Mouse (Mus musculus): ENCODE measurements at regions not wholly inside any gene's neighbourhood (a gene's known extent, or its start where the extent isn't known, plus 50 kb on each side); places are given as distances from the start of the nearest gene placed in this dataset.

DNA sequence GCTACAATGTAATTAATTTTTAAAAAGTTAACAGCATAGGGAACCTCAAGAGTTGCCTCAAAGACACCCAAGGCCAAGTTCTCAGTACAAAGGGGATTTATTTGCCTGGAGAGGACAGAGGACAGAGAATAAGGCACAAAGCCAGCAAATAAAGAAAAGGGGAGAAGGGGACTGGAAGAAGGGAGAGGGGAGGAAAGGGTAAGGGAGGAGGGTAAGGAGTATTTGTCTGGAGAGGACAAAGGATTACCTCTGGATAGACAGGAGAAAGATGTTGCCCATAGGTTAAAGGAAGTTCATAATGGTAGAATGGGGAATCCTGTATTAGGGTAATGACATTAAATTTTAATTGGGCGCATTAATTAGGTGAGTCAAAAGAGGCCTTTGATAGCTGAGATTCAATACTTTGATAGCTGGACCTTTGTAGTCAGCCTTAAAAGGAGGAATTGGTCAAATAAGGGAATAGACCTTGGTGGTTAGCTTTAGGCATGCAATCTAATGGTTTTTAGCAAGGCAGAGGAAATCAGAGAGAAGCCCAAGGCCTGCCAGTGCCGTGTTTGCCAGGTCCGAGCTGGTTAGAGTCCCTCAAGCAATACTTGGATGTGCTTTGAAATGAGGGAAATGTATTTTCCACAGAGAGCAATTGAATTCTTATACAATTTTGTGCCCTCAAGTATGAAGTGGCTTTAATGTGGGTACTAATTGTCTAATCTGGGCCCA is 164.8 kb upstream of the Gnpda2 start:
- 0 out of 2 replicates have a peak, but pooled peaks cover 3% of the 10 kb centered on the region for H3K4me1 ChIP-seq (replicated peaks)
- H3K4me2 ChIP-seq, result no peak overlapping the region
- H3K36me3 ChIP-seq, result no peaks in the 10 kb centered on the region
- H3K9ac ChIP-seq, result no peak overlapping the region
- H3K4me3 ChIP-seq, result no peak overlapping the region
- ATAC-seq (ENCODE audit: low FRiP score), result no peak
- WGBS, result 78% methylated on average over 3 of the region's 3 CpGs
- no peak overlapping the region for H3K27ac ChIP-seq
- H3K27me3 ChIP-seq, result no peaks in the 10 kb centered on the region
- H3K9me3 ChIP-seq, result no peaks in the 10 kb centered on the region

DNA sequence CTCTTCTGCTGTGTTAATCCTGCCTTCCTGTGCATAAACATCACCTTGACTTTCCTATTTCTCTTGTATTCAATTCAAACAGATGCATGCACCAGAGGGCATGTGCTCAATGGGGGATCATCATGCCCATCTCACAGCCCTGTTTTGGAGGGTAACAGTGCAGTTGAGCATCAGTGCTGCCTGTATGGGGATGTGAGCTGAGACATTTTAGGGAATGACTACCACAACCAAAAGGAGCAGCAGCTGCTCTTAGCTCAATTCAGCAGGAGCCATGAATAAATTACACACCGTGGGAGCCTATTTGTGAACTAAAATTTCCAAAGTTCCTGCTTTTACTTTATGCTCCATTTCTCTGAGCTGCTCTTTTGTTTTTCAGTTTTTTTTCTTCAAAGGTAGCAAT is 164.2 kb upstream of the Gnpda2 start:
- no peak for ATAC-seq (ENCODE audit: low FRiP score)
- no peaks in the 10 kb centered on the region for H3K9me3 ChIP-seq
- H3K4me3 ChIP-seq, result no peak overlapping the region
- H3K27me3 ChIP-seq, result no peaks in the 10 kb centered on the region
- H3K36me3 ChIP-seq, result no peaks in the 10 kb centered on the region
- no peak overlapping the region for H3K9ac ChIP-seq
- no peak overlapping the region for H3K27ac ChIP-seq
- H3K4me2 ChIP-seq, result no peak overlapping the region
- WGBS, result 65% methylated on average over 1 of the region's 1 CpGs
- 0 out of 2 replicates have a peak, but pooled peaks cover 3% of the 10 kb centered on the region for H3K4me1 ChIP-seq (replicated peaks)

DNA sequence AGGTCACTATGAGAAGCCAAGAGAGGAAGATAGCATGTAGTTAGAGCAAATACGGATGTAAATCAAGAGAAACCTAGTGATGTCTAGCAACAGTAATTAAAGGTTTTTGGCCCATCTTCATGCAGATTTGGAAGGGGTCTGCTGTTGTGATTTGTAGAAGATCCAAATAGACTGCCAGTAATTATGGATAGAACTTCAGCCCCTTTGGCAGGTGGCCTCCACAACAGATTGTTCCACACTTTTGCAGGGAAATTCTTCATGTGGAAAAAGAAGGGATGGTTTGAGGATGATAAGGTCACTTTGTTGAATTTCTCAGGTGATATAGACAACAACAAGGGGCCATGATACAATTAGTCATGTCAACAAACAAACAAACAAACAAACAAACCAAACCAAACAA is 148.4 kb upstream of the Gnpda2 start:
- H3K9ac ChIP-seq, result no peak overlapping the region
- no peak overlapping the region for H3K4me2 ChIP-seq
- H3K9me3 ChIP-seq, result no peaks in the 10 kb centered on the region
- H3K27ac ChIP-seq, result no peak overlapping the region
- H3K4me1 ChIP-seq (replicated peaks), result no peaks in the 10 kb centered on the region
- no peak overlapping the region for H3K4me3 ChIP-seq
- no peaks in the 10 kb centered on the region for H3K27me3 ChIP-seq
- 92% methylated on average over 1 of the region's 1 CpGs for WGBS
- no peaks in the 10 kb centered on the region for H3K36me3 ChIP-seq
- no peak for ATAC-seq (ENCODE audit: low FRiP score)

DNA sequence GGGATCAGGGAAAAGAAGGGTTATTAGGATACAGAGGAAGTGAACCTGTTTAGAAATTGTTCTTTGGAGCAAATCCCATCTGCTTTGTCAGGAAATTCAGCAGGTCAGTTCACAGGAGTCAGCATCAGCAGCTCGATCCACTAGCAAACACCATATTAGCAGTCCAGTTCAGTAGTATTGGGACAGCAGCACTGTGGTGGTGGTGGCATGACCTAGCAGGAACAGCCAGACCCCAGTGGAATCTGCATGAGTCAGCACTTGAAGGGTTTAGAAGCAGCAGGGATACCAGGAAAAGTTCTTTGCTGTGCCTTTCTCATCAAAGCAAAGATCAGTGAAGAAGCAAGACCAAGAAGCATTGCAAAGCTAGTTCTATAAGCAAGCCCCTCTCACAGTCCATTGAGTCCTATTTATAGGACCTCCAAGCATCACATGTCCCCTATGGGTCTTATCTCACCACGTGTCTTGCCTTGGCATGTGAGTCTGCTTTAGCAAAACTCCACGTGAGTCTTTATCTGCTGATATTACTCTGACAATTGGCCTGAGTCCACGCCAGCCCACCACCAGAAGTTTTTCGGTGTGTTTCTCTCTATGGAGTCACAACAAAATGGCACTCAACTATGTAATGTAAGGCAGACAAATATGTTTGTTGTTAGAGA is 129.3 kb upstream of the Gnpda2 start:
- H3K27me3 ChIP-seq, result no peaks in the 10 kb centered on the region
- WGBS, result 91% methylated on average over 5 of the region's 5 CpGs
- H3K9me3 ChIP-seq, result no peaks in the 10 kb centered on the region
- no peak overlapping the region for H3K4me2 ChIP-seq
- ATAC-seq (ENCODE audit: low FRiP score), result no peak
- no peaks in the 10 kb centered on the region for H3K4me1 ChIP-seq (replicated peaks)
- H3K9ac ChIP-seq, result no peak overlapping the region
- H3K27ac ChIP-seq, result no peak overlapping the region
- no peak overlapping the region for H3K4me3 ChIP-seq
- no peaks in the 10 kb centered on the region for H3K36me3 ChIP-seq

DNA sequence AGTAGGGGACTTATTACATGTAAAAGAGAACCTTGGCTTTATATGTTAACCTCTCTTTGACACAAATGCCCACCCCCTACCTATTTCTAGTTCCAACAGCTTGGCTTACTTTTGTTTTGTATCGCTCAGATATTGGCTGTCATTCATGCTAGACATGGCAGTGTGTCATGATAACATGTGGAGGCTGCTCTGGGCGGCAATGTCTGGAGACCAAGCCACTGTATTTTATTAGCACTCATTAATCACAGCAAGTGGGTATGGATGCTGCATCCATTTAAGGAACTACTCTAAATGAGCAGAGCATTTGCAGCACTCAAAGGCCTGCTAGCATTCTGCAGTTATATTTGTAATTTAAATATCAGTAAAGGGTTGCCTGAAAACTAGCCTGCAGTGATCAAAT is 123.9 kb upstream of the Gnpda2 start:
- Histone ChIP-seq H3K9ac (no peak overlapping the region), H3K9me3 (no peaks in the 10 kb centered on the region), H3K4me3 (no peak overlapping the region), H3K4me1 (replicated peaks) (0 out of 2 replicates have a peak, but pooled peaks cover 3% of the 10 kb centered on the region), H3K4me2 (no peak overlapping the region), H3K27ac (0 out of 2 replicates have a peak overlapping the region, but pooled peaks have one; percentile 48), H3K36me3 (no peaks in the 10 kb centered on the region), H3K27me3 (no peaks in the 10 kb centered on the region)
- 49% methylated on average over 2 of the region's 2 CpGs for WGBS
- peak; percentile 78 for ATAC-seq (ENCODE audit: low FRiP score)

DNA sequence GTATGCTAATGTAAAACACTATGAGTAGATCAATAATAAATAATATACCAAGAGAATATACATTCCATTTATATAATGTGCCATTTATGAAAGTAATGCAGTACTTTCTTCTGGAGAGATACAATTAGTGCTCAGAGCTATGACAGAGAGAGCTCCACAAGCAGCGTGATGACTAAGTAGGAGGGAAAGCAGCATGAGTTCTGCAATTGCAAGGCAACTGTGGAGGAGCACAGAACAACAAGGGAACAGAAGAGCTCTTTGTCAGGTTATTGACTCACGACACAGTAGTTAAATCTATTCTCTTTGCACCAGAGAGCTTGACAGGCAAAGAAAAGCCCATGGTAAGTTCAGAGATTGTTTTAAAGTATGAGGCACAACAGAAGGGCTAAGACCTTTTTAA is 115.0 kb upstream of the Gnpda2 start:
- Histone ChIP-seq H3K27me3 (no peaks in the 10 kb centered on the region), H3K27ac (no peak overlapping the region), H3K9me3 (no peaks in the 10 kb centered on the region), H3K36me3 (no peaks in the 10 kb centered on the region), H3K4me1 (replicated peaks) (no peaks in the 10 kb centered on the region), H3K4me3 (no peak overlapping the region), H3K4me2 (no peak overlapping the region), H3K9ac (no peak overlapping the region)
- no peak for ATAC-seq (ENCODE audit: low FRiP score)
- 10% methylated on average over 2 of the region's 2 CpGs for WGBS

DNA sequence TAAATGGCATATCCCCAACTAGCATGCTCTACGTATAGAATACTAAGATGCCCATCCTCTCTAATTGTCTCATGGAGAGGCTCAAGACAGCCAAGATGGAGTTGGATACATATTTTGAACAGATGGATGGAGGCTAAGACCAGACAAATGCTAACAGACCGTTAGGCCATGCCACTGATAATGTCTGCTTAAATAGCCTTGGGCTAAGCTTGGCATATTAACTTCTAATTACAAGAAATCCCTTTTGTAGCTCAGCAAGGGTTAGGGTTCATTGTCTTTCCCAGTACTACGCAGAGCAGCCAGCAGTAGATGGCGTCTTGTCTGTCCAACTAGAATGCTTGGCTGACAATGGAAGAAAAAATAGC is 113.0 kb upstream of the Gnpda2 start:
- ATAC-seq (ENCODE audit: low FRiP score), result peak; percentile 60; the same call in 1 of the 2 replicates
- H3K4me1 ChIP-seq (replicated peaks), result no peaks in the 10 kb centered on the region
- WGBS, result 54% methylated on average over 4 of the region's 4 CpGs

DNA sequence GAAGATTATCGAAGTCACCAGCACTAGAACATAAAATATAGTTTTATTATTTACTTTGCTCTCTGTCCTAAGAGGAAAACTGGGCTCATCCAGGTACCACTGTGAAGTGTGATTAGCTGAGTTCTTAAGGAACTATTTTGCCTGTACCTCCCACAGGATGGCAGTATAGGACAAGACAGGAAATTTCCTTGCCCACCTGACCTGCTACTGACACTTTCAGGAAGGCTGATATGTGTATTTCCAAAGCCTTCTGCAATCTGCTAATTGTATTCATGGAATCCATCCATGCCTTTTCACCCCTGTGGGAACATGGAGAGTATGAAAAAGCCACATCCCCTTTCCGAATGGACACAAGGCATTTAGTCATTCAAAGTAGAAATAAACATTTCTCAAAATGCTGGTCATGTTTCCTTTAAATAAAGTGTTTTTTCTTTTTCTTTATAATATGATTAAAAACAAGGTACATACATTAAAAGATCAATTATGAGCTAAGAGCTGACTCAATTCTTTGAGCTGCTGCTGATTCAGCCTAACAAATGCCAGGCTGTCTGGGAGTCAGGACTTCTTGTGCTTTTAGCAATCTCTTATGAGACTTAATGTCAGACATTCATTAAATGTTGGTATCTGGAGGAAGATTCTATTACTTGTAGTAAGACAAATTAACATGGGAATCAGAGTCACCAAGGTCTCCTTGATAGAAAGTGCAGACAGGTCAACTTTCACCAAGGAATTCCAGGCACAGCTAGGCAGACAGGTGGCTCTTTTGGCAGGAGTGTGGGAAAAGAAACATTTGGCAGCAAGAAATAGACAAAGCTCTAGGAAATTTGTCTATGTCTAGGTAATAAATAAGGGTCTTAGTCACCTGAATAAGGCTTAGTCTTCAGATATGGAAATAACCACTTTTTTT is 112.4 kb upstream of the Gnpda2 start:
- WGBS, result 52% methylated on average over 2 of the region's 2 CpGs
- Histone ChIP-seq H3K4me3 (no peak overlapping the region), H3K27me3 (no peaks in the 10 kb centered on the region), H3K27ac (no peak overlapping the region), H3K36me3 (no peaks in the 10 kb centered on the region), H3K4me2 (no peak overlapping the region), H3K9me3 (no peaks in the 10 kb centered on the region), H3K4me1 (replicated peaks) (no peaks in the 10 kb centered on the region), H3K9ac (no peak overlapping the region)
- ATAC-seq (ENCODE audit: low FRiP score), result peak; percentile 76

More for the DNA sequence above, 113.0 kb upstream of the Gnpda2 start:
- no peak overlapping the region for H3K9ac ChIP-seq
- H3K4me2 ChIP-seq, result no peak overlapping the region
- no peak overlapping the region for H3K27ac ChIP-seq
- H3K27me3 ChIP-seq, result no peaks in the 10 kb centered on the region
- H3K36me3 ChIP-seq, result no peaks in the 10 kb centered on the region
- H3K9me3 ChIP-seq, result no peaks in the 10 kb centered on the region
- no peak overlapping the region for H3K4me3 ChIP-seq

DNA sequence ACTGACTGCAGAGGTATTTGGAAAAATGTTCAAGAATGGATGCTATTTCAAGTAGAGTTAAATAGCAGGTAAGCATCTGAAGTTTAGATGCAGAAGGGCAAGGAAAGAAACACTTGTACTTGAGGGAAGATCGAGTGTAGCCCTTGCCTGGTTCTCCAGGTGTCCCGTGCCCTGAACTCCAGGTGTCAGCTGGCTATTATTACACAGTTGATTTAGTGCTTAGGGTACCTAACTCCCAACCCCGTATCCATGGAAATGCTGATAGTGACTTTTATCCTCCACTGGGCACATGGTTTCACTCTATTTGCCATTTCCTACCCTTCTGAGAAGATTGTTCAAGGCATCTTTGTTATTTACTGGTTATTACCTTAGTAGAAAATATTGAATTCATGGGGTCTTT is 86.6 kb upstream of the Gnpda2 start:
- Histone ChIP-seq H3K9me3 (no peaks in the 10 kb centered on the region), H3K9ac (no peak overlapping the region), H3K27ac (no peak overlapping the region), H3K4me3 (no peak overlapping the region), H3K4me2 (no peak overlapping the region), H3K4me1 (replicated peaks) (no peaks in the 10 kb centered on the region), H3K27me3 (no peaks in the 10 kb centered on the region), H3K36me3 (no peaks in the 10 kb centered on the region)
- 83% methylated on average over 3 of the region's 3 CpGs for WGBS
- no peak for ATAC-seq (ENCODE audit: low FRiP score)

DNA sequence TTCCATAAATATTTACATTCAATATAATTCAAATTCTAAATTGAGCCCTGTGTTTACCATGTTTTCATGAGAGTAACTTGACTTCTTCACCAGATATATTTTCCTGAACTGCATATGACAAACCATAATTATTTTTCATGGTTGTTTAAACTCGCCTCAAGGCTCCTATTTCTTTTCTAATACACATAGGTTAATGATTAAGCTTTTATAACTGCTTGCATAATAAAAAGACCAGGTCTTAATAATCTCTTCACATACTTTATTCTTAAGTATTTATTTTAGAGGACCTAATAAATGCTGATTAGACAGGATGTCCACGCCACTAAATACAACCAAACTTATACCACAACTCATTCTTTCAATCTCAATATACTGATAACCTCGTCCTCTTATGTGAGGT is 86.1 kb upstream of the Gnpda2 start:
- H3K27ac ChIP-seq, result no peak overlapping the region
- ATAC-seq (ENCODE audit: low FRiP score), result no peak
- H3K36me3 ChIP-seq, result no peaks in the 10 kb centered on the region
- no peak overlapping the region for H3K9ac ChIP-seq
- no peaks in the 10 kb centered on the region for H3K4me1 ChIP-seq (replicated peaks)
- WGBS, result 83% methylated on average over 3 of the region's 3 CpGs
- H3K27me3 ChIP-seq, result no peaks in the 10 kb centered on the region
- H3K9me3 ChIP-seq, result no peaks in the 10 kb centered on the region
- no peak overlapping the region for H3K4me2 ChIP-seq
- no peak overlapping the region for H3K4me3 ChIP-seq

DNA sequence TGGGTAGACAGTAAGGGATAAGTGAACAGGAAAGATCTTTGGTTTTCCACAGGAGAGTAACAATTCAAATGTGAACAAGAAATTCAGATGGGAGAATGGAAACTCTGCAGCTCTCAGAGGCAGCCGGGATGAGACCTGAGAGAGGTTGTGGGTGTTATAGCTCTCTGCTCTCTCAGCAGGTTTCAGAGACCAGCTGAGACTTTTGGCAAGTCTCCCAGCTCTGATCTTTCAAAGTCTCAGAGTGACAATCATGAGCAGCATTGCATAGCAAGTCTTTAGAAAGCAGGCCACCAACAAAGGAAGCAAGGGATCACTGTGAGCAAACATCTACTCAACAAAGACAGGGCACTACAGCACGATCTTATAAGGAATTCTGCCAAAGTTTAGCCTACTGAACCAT is 73.4 kb upstream of the Gnpda2 start:
- Histone ChIP-seq H3K4me1 (replicated peaks) (no peaks in the 10 kb centered on the region), H3K9ac (no peak overlapping the region), H3K27me3 (no peaks in the 10 kb centered on the region), H3K4me2 (no peak overlapping the region), H3K36me3 (no peaks in the 10 kb centered on the region), H3K9me3 (no peaks in the 10 kb centered on the region), H3K27ac (no peak overlapping the region), H3K4me3 (no peak overlapping the region)
- ATAC-seq (ENCODE audit: low FRiP score), result no peak
- WGBS, result 46% methylated on average over 2 of the region's 2 CpGs

DNA sequence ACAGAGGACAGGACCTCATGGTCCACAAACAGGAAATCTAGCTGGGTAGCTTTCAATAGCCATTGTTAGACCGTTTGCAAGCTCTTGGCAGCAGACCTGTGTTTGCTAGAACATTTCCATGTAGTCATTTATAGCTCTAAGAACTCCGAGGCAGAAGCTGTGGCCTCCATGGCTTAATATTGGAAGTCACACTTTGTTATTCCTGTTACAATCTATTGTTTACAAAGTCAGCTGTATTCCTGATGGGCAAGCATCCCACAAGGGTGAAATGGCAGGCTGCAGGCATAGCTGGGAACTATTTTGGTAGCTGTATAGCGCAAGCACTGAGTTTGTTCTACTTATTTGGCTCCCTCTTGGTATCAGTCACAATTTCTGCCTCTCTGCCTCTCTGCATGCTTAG is 71.8 kb upstream of the Gnpda2 start:
- 71% methylated on average over 3 of the region's 3 CpGs for WGBS
- Histone ChIP-seq H3K4me3 (no peak overlapping the region), H3K4me1 (replicated peaks) (no peaks in the 10 kb centered on the region), H3K27me3 (no peaks in the 10 kb centered on the region), H3K9me3 (no peaks in the 10 kb centered on the region), H3K4me2 (no peak overlapping the region), H3K9ac (no peak overlapping the region), H3K27ac (no peak overlapping the region), H3K36me3 (no peaks in the 10 kb centered on the region)
- ATAC-seq (ENCODE audit: low FRiP score), result no peak
